Mouse (Mus musculus): ENCODE results near the gene Arhgap32.
"Not testable (repeated sequence)": the region's sequence is repeated elsewhere in the genome, so short reads cannot be mapped to it uniquely, and the experiment has no call there.

Arhgap32 gene

DNA sequence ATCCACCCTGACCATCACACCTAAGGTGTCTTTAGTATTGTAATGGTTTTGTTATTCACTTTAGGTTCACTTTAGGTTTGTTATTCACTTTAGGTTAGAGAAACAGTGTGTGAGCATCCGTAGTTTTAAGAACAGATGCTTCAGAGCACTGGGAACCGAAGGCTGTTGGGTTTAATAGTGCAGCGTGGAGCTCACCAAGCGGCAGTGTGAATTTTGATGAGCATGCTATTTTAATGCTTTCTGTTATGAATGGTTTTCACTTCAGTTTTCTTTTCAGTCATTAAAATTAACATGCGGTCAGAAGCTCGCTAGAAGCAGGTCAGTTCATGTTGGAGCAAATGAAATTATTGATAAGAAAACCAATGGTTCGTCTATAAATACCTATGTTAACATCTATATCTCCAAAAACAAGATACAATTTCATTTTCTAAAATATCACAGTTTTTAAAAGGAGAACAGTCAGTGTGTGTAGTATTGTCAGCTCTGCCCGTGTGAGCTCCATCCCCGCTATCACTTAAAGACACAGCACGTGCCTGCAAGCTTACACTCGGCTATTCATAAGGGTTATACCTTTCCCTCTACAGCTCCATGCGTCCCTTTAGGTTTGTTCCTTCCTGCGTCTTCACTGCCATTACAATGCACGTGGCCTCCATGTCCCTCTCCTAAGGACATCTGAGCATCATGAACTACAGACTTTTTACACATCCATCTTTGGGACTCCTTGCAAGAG is 21.9 kb downstream of the Arhgap32 start:
- DNase-seq (ENCODE audit: inconsistent ontology term): no peak

DNA sequence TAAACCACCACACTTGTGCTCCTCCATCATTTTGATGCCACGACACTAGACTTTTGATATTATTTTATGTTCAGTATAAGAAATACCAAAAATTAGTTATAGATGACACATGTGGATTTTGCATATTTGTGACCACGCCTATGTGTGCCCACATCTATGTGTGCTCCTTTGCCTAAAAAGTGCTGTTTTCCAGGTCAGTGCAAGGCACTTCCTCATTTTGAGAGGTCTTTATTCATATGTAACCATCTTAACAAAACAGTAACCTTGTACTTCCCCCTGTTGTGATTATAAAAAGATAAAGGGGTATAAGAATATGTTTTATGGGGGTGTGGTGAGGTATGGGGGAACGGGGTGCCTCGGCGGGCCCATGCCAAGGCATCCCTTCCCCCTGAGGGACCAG is 22.7 kb downstream of the Arhgap32 start:
- DNase-seq (ENCODE audit: inconsistent ontology term): no peak

DNA sequence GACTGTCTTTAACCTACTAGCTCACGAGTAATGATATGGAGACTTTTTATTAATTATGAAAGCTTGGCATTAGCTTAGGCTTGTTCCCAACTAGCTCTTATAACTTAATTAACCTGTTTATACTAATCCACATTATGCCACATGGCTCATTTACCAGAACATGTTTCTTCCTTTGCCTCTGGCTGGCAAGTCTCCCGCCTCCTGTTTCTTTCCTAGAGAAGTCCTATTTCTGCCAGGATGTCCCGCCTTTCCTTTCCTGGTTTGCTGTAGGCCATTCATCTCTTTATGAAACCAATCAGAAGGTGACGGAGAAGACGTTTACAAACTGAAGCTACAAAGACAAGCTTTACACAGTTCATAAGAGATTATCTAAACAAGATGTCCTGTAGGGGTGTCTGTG is 23.7 kb downstream of the Arhgap32 start:
- DNase-seq (ENCODE audit: inconsistent ontology term): no peak

DNA sequence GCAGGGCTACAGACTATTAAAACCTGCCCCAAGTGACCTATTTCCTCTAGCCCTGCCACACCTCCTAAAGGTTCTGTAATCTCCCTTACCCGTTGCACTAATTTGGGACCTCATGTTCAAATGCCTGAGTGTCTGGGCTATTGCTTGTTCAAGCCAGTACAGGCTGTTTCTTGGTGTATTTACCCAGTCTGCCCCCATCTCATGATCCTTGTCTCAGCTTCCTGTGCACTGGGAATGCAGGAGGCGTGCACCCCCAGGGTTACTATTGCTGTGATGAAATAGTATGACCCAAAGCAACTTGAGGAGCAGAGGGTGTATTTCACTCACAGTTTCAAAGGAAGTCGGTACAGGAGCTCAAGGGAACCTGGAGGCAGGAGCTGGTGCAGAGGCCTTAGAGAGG is 26.9 kb downstream of the Arhgap32 start:
- no peak for DNase-seq (ENCODE audit: inconsistent ontology term)

DNA sequence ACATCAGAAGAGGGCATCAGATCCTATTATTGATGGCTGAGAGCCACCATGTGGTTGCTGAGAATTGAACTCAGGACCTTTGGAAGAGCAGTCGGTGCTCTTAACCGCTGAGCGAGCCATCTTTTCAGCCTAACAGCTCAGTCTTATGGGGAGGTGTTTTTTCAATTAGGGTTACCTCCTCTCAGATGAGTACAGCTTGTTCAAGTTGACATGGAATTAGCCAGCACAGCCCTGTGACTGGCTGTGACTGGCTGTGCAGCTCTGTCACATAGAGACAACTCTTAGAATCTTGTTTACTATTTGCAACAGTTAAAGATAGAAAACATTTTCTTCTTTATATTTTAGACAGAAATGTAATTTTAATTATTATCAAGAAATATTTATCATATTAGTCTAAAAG is 27.5 kb downstream of the Arhgap32 start:
- DNase-seq (ENCODE audit: inconsistent ontology term): no peak

DNA sequence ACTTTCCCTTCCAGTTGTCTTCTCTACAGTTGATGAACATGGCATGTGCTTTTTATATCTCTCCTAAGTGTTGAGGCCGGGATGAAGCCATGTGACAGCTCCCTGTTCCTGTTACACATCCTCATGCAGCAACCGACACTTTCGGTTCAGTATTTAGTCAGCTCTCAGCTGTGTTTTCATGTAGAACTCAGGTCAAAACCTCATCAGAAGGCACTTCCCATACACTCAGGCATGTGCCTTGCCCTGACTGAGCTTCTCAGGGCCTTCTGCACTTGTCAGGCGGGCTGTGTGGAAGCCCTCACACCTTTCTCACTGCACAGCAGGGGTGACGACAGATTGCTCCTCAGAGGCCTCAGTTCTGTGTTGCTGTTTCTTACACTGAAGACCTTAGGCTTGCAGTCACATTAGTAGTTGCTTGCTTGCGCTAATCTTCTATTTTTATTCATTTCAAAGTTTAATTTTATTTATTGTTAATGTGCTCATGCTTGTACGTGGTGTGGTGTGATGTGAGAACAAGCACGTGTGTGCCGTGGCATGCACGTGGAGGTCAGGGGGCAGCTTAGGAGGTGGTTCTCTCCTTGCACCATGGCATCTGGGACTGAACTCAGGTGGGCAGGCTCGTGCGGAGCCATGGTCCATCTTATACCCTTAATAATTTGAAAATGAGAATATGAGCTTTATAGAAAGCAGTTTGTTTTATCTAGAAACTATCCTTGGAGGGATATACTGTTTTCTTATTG is 30.5 kb downstream of the Arhgap32 start:
- DNase-seq (ENCODE audit: inconsistent ontology term): no peak

DNA sequence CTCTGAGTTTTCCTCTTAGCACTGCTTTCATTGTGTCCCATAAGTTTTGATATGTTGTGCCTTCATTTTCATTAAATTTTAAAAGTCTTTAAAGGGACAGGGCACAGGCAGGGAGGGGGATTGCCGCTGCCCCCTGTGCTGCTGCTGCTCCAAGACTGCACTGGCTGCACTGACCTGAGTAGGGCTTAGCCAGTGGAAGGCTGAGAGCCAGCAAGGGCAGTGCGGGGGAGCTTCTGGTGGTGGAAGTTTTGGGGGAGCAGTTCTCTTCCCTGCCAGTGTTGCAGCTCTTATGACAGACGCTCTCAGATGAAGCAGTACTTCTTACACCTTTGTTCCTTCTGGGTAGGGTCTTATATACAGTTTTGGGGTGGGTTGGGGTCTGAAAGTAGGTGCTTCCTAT is 33.3 kb downstream of the Arhgap32 start:
- no peak for DNase-seq (ENCODE audit: inconsistent ontology term)

DNA sequence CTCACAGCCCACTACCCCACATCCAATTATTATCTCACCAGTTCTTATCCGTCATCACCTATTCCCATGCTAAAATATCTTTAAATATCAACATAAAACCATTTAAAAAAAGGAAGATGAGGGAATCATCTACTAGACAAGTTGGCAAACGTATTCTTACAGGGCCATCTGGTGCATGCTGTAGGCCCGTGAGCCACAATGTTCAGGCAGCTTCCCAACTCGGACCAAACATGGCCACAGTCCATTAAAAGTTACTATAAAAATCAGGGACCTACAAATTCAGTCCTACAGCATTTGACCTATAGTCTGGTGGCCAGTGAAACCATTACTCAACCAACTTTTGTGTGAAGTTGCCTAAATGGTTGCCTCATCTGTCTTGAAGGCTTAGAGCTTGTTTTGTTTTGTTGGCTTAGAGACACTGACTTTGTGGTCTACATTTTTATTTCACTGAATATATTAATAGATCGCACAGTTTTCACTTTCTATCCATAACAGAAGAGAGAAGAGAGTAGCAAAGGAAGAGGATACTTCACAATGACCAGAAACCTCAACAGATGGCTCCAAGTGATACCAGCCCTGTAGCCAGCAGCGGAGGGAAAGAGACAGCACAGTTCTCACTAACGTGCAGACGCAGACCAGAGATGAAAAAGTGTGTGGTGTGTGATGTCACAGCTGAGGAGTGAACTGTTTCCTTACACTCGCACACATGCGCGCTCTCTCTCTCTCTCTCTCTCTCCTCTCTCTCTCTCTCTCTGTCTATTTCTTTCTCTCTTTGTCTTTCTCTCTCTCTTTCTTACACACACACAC is 34.1 kb downstream of the Arhgap32 start:
- no peak for DNase-seq (ENCODE audit: inconsistent ontology term)

DNA sequence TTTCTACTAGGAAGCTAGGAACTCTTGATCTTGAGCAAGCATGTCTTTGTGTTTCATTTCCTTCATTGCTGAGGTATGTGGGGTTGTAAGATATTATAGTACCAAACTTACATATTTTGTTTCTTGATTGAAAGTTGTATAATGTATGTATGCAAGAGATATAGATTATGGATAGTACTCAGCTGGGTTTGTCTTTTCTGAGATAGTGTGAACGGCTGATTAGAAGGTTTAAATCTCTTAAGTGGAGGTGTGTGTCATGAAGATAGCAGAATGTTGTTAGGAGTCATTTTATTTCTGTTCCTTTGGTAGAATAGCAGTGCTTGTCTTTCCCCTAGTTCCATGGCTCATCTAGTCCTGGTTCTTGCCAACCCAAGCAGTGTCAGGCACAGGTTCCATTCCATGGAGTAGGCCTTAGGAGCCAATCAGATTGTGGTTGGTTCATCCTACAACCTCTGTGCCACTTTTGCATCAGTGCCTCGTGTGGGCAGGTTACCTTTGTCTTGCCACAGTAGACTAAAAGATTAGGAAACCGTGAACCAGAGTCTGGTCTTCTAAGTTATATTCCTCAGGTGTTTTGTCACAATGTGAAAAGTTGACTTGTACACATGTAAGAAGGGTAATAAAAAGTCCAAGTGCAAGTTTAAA is 38.9 kb downstream of the Arhgap32 start:
- DNase-seq (ENCODE audit: inconsistent ontology term): no peak

DNA sequence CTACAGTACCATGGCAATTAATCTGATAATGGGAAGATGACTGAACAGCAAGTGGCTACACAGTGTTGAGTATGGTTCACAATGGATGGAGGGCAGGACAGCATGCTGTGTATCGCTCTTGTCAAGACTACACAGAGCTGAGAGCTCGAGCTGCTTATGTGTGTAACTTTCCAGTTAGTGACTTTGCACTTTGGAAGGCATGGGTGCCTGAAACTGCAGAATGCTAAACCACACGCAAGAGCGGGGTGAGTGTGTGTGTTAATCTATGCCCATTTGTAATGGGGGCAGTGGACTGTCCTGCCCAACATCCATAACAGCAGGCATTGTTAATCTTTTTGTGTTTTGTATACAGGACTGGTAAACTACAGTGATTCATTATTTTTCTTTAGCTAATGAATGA is 40.8 kb downstream of the Arhgap32 start:
- DNase-seq (ENCODE audit: inconsistent ontology term): no peak

DNA sequence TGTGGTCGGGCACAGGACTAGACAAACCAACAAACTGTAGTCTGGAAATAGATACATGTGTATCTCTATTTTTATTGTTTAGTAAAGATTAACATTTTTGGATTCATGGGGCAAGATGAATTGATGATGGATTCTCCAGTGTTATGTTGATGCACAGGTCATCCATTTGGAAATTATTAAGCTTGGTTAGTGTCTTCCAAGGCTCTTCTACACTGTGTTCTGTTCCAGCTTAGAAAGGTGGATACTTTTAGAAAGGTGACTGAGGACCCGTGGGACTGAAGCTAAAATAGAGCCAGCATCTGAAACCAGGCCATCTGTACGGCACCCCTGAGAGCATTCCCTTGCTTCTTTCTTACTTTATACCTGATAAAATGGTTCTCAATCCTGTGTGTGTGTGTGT is 41.3 kb downstream of the Arhgap32 start:
- no peak for DNase-seq (ENCODE audit: inconsistent ontology term)

DNA sequence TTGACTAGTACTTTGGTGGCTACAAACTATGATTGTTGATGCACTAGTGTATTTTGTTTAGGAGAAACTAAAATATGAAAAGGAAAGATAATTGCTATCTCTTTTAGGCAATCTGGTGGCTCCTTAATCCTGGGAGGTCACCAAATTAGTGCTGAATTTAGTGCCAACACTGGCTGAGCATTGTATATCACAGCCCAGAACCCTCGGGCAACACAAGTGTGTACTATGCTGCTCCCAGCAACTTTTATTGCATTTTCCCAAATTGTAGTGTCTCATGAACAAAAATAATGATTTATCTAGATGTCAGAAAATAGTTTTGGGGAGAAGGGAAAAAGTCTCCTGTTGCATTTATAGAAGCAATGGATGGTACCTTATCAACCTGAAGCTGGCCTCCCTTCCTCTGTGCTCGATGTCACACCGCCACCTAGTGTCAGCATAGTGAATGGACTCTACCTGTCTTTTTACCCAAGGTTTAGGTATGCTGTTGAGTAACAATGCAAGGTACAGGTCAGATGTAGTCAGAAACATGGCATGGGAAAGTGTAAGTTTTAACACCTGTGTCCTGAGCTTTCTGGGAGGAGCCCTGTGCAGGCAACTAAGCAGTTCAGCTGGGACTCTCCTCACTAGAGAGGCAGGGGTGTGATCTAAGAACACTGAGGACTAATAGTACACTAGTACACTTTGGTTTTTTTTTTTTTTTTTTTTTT is 43.1 kb downstream of the Arhgap32 start:
- peak; percentile 60 for DNase-seq (ENCODE audit: inconsistent ontology term)

DNA sequence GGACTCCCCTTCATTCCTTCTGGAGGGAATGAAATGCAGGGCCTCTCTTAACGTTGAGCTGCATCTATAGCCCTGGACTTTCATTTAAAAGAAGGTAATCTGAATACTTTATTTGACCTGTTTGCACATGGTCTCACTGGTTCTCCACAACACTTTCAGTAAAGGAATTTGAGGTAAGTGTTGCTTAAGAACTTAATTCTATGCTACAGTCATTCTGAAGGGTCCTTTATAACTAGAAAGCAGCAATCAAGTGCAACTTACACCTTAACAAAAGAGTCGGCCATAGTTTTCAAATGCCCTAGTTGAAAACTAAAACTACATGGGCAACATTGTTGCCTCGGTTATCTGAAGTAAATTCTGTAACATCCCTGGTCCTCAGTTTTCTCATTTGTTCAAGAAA is 43.8 kb downstream of the Arhgap32 start:
- no peak for DNase-seq (ENCODE audit: inconsistent ontology term)

DNA sequence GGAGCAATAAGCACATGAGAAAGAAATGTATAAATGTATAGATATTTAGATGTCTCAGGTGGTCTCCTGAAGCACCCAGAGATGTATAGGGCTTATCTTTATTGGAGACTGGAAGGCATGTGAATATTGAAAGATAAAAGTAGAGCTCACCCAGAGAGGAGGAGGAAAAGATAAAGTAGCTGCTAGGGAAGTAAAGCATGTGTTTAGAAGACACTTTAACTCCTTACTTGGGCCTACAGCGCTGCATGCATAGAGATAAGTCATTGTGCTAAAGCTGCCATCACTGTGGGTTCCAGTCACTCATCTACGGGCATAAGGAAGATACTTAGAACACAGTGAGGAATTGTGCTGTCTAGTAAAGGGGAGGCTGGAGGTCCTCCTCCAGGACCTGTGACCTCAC is 46.9 kb downstream of the Arhgap32 start:
- no peak for DNase-seq (ENCODE audit: inconsistent ontology term)

DNA sequence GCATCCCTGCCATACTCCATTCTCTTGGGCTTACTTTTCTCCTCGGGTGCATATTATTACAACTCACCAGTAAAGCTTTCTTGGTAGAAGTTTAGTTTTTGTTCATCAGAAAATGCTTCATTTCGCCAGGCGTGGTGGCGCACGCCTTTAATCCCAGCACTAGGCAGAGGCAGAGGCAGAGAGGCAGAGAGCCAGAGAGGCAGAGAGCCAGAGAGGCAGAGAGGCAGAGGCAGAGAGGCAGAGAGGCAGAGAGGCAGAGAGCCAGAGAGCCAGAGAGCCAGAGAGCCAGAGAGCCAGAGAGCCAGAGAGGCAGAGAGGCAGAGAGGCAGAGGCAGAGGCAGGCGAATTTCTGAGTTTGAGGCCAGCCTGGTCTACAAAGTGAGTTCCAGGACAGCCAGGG is 47.9 kb downstream of the Arhgap32 start:
- not testable (repeated sequence) for DNase-seq (ENCODE audit: inconsistent ontology term)

DNA sequence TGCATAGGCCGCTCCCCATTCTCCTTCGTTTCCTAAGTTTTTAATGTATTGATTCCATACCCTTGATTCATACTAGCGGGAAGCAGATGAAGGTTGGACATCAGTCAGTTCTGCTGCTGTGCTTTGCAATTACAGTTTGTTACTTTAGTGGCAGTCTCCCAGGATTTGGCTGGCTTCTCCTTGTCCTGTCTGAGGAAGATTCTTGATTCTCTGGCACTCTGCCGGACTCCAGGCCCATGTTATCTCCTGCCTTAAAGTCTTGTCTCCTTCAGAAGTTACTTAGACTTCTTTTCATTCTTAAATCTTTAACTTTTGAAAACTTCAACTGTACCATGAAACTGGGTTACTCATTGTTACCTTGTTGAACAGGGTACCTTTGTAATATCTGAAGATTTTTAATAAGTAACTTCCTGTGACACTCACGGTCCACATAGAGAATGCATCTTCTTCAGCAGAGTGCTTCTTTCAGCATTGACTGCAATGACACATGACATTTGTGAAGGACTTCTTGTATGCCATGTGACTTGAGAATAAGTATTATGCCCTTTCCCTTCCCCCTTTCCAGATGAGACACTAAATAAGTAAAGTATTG is 52.7 kb downstream of the Arhgap32 start:
- no peak for DNase-seq (ENCODE audit: inconsistent ontology term)

DNA sequence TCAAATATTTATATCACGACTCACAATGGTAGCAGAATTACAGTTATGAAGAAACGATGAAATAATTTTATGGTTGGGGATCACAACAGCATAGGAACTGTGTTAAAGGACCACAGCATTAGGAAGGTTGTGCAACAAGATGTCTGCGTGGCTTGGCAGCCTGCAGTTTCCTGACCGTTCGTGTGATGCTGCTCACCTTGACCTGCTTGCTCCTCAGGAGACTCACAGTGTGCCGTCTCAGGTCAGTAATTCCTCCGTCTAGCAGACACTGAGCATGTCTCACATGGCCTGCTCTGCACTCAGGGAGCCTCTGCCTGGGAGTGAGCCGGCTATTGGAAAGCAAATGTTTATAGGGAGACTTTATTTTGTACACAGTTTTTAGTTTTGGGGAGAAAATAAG is 54.8 kb downstream of the Arhgap32 start:
- no peak for DNase-seq (ENCODE audit: inconsistent ontology term)

DNA sequence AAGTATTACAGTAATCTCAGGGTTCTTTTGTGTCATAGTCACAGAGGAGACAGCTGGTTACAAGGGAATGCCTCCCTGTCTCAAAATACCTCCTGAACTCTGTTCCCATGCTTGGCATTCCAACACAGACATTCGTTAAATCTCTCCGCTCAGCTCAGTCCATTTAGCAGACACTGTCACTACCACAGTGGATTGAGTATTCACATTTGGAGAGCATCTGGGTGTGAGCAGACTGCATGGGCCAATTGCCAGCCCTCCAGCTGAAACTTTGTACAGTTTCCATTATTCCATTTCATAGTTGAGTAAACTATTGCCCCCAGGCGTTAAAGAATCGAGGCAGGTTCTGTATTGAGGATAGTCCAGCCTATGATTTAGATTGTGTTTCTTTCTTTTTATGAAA is 60.7 kb downstream of the Arhgap32 start:
- DNase-seq (ENCODE audit: inconsistent ontology term): peak; percentile 91

DNA sequence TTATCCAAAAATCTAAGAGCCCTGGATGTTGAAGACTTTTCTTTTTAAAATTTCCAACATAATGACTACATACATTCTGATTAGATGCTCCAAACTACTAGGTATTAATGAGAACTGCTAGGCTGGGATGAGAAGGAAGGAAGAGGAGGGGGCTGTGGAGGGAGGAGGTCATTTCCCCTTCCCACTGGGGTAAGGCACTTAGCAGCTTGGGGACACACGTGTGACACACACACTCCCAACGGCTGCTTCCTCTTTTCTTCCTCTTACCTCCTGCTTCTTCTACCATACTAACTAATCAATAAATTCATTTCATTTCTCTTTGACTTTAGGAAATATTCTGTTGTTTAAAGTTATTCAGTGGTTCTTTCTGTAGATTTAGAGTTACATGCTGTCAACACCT is 65.2 kb downstream of the Arhgap32 start:
- DNase-seq (ENCODE audit: inconsistent ontology term): no peak

DNA sequence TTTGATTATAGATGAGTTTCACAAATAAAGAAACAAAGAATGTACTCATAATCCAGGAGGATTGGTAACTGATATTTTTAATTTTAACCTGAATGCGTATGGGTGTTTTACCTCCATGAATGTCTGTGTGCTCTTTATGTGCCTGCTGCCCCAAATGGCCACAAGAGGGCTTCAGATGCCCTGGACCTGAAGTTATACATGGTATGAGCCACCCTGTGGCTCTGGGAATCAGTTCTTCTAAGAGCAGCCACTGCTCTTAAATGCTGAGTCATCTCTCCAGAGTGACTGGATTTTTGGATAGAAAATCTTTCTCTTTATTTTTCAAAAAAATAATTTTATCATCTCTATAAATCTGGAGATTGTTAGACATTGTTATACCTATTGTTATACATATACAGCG is 70.6 kb downstream of the Arhgap32 start:
- DNase-seq (ENCODE audit: inconsistent ontology term): no peak
